Mouse (Mus musculus) Patski (cell line): ENCODE results near the gene Fam13a. TPM values are rescaled to one million over a fixed set of nuclear protein-coding genes. Genes with fewer than 3 reads are reported as not detected.

Source experiments
- ATAC-seq: fragments of 100-300 bp; one replicate; pipeline ENCODE4 v1.8.0; 2021
- CTCF ChIA-PET: fragments of 350-600 bp; sonication (Branson Sonifier 250); formaldehyde crosslinking; loops from one replicate; lab custom pipeline; 2022; ENCODE audit warnings: inconsistent platforms; lab: Charles Lee
- POLR2A ChIA-PET: fragments of 350-600 bp; sonication (Branson Sonifier 250); formaldehyde crosslinking; loops from one replicate; lab custom pipeline; 2022; ENCODE audit warnings: antibody characterized with exemption, inconsistent platforms; lab: Charles Lee
- DNase-seq: peaks from one replicate; pipeline ENCODE4 v3.0.0-alpha.2; 2011; ENCODE audit warnings: low read depth, low spot score
- H3K27me3 ChIP-seq: fragments of 371-371 bp; one replicate; pipeline ENCODE4 v1.5.1; 2021
- CTCF ChIP-seq: fragments of 100-300 bp; IDR thresholded peaks from one replicate; pipeline ENCODE4 v1.5.1; 2021
- in situ Hi-C: fragments of 300-500 bp; cut with MboI; formaldehyde crosslinking; loops from 3 replicates; pipeline ENCODE4 v1.11.1; 2018; ENCODE audit warnings: low pct_unique_long_range_greater_than_20kb, mixed read lengths
- polyA plus RNA-seq: library from polyadenylated mRNA; unstranded; gene quantifications from one replicate; pipeline ENCODE4 v1.2.3, GENCODE M21; 2021

Gene Fam13a
- polyA plus RNA-seq, 1 experiment from 2014 or later, result 0.22 TPM

GRCm38 (mm10) chr6:59004630-59005029, 19.7 kb downstream of the Fam13a start:
- ATAC-seq (no peak), DNase-seq (no peak)
- POLR2A ChIA-PET, result no interaction called here
- CTCF ChIA-PET, result interaction anchor here (2.3 kb wide), 1 partner anchor 8 kb away, joined by 10 read pairs; no protein-coding TSS in a partner anchor
- in situ Hi-C loops, result no loop called here
- H3K27me3 ChIP-seq, result no peaks in the 10 kb centered on the region
- TF ChIP-seq CTCF, result no peak

GRCm38 (mm10) chr6:58999044-58999453, 25.3 kb downstream of the Fam13a start:
- no peak for ATAC-seq

GRCm38 (mm10) chr6:58998528-58998927, 25.8 kb downstream of the Fam13a start:
- H3K27me3 ChIP-seq, result no peaks in the 10 kb centered on the region
- ATAC-seq (no peak), DNase-seq (no peak)
- ChIA-PET CTCF (interaction anchor here (0.8 to 1.0 kb wide), 2 partner anchors 34 to 47 kb away, joined by 3 read pairs; no protein-coding TSS in a partner anchor), POLR2A (no interaction called here)
- in situ Hi-C loops, result no loop called here
- TF ChIP-seq CTCF, result no peak

More at GRCm38 (mm10) chr6:58999044-58999453, 25.3 kb downstream of the Fam13a start:
- ChIA-PET POLR2A (no interaction called here), CTCF (interaction anchor here (0.8 kb wide), 1 partner anchor 35 kb away, joined by 3 read pairs; no protein-coding TSS in a partner anchor)
- no peaks in the 10 kb centered on the region for H3K27me3 ChIP-seq
- no peak for DNase-seq
- TF ChIP-seq CTCF, result no peak
- in situ Hi-C loops, result no loop called here

DNA sequence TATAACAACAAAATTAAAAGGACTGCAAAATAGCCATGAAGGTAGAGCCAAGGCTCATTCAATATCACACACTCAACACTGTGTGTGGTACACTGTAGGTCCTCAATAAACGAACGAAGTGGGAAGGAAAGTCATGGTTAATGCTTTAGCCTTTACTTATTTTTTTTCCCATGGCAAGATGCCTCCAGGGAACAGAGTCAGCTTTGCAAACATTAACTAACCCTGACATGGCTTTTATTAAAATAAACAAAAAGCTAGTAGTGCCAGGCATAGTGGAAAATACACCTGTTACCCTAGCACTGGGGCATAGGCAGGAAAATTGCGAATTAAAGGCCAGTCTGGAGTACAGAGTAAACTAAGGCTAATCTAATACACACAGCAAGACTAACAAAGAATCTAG, 35.2 kb downstream of the Fam13a start:
- no peaks in the 10 kb centered on the region for H3K27me3 ChIP-seq
- in situ Hi-C loops, result no loop called here
- ATAC-seq (peak; percentile 54), DNase-seq (peak; percentile 17)
- POLR2A ChIA-PET, result no interaction called here
- TF ChIP-seq CTCF, result no peak
- CTCF ChIA-PET, result no interaction called here

- TF ChIP-seq CTCF, result no peak
- ChIA-PET CTCF (no interaction called here), POLR2A (no interaction called here)
- DNase-seq, result no peak
- H3K27me3 ChIP-seq, result no peaks in the 10 kb centered on the region
- peak; percentile 17 for ATAC-seq
- in situ Hi-C loops, result no loop called here
Observed at GRCm38 (mm10) chr6:58988706-58989105, 35.6 kb downstream of the Fam13a start.

GRCm38 (mm10) chr6:58987166-58987565, 37.2 kb downstream of the Fam13a start:
- no peaks in the 10 kb centered on the region for H3K27me3 ChIP-seq
- no peak for ATAC-seq
- POLR2A ChIA-PET, result no interaction called here
- DNase-seq, result no peak
- CTCF ChIA-PET, result no interaction called here
- in situ Hi-C loops, result no loop called here
- TF ChIP-seq CTCF, result no peak

DNA sequence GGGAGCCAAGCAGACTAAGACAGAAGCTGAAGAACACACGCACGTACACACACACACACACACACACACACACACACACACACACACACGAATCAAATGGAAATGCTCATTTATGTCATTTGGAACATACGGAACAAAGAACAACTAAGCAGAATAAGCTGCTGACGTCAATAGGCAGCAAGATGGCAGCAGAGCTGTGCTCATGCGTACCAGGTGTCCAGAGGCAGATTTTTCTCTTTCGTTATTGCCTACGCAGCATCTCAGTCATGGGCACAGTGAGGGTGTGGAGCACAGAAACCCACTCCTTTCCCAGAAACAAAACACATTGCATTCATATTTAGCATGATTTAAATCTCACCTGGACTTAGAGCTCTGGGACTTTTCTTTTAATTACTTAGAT, 39.2 kb downstream of the Fam13a start:
- ChIA-PET CTCF (interaction anchor here (1.5 kb wide), 1 partner anchor 13 kb away, joined by 5 read pairs; no protein-coding TSS in a partner anchor), POLR2A (interaction anchor here (0.7 kb wide), 1 partner anchor 88 kb away, joined by 5 read pairs; no protein-coding TSS in a partner anchor)
- ATAC-seq (no peak), DNase-seq (no peak)
- H3K27me3 ChIP-seq, result no peaks in the 10 kb centered on the region
- no peak for TF ChIP-seq CTCF
- in situ Hi-C loops, result no loop called here

DNA sequence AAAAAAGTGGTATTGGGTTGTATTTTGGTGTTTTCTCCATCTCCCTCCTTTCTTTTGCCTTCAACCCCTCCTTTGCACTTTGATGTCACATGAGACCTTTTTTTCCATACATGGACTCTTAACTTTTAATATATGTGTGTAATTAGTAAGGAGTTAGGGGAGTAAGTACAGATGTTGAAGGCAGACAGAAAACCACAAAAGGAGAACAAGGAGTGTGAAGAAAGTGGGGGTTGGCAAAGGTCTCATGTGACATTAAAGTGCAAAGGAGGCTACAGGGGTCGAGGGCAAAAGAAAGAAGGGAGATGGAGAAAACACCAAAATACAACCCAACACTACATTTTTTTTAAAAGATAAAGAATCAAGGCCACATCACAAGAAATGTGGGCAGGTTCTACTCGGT, 49.1 kb downstream of the Fam13a start:
- in situ Hi-C loops, result no loop called here
- POLR2A ChIA-PET, result no interaction called here
- no peak for TF ChIP-seq CTCF
- DNase-seq, result no peak
- no peak for ATAC-seq
- CTCF ChIA-PET, result interaction anchor here (1.0 kb wide), 1 partner anchor 15 kb away, joined by 3 read pairs; no protein-coding TSS in a partner anchor
- no peaks in the 10 kb centered on the region for H3K27me3 ChIP-seq

- TF ChIP-seq CTCF, result no peak
- CTCF ChIA-PET, result no interaction called here
- POLR2A ChIA-PET, result no interaction called here
Observed at GRCm38 (mm10) chr6:58974428-58974827, 49.9 kb downstream of the Fam13a start.

DNA sequence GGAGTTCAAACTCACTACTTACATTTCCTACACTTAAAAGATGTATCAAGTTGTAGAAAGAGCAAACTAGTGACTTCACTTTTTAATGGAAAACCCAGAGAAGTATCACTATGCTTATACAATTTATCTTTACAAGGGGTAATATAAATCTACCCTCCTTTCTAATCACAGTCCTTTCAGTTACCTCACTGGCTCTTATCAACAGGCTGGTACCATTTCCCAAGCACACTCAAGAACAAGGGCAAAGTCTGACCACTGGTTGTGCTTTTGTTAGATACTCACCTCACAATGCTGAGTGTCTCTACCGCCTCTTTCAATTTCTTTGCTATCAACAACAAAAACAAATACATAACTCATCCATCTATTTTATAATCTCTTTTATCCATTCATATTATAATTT, 51.5 kb downstream of the Fam13a start:
- ChIA-PET POLR2A (no interaction called here), CTCF (interaction anchor here (1.0 to 2.1 kb wide), 5 partner anchors 8 to 40 kb away, joined by 3 to 5 read pairs (median 4); no protein-coding TSS in a partner anchor)
- ATAC-seq, result no peak
- no peak for DNase-seq
- in situ Hi-C loops, result no loop called here
- H3K27me3 ChIP-seq, result no peaks in the 10 kb centered on the region
- no peak for TF ChIP-seq CTCF

More at GRCm38 (mm10) chr6:58974428-58974827, 49.9 kb downstream of the Fam13a start:
- no peak for ATAC-seq
- DNase-seq, result no peak
- H3K27me3 ChIP-seq, result no peaks in the 10 kb centered on the region
- in situ Hi-C loops, result no loop called here

- no peaks in the 10 kb centered on the region for H3K27me3 ChIP-seq
- ChIA-PET CTCF (interaction anchor here (2.3 kb wide), 1 partner anchor 12 kb away, joined by 8 read pairs; no protein-coding TSS in a partner anchor), POLR2A (no interaction called here)
- in situ Hi-C loops, result no loop called here
- peak; percentile 83 for ATAC-seq
- no peak for TF ChIP-seq CTCF
- DNase-seq, result no peak
Observed at GRCm38 (mm10) chr6:58968272-58968671, 56.1 kb downstream of the Fam13a start.
